Mouse (Mus musculus) right cerebral cortex, postnatal 10 days (tissue): Measurements from ENCODE around the gene Pabpn1.

Experiments
- DNase-seq, 2 experiments: peaks; one replicate each; pipeline ENCODE4 v3.0.0; 2021; ENCODE audit warnings: low spot score in 2 of 2

Pabpn1 gene

GRCm38 (mm10) chr14:54892200-54892599, at the start of gene Pabpn1:
Pabpn1 (plus strand) TSS chr14:54892500.
- DNase-seq = no peak

GRCm38 (mm10) chr14:54843461-54843860, 48.8 kb upstream of the Pabpn1 start:
- DNase-seq = no peak

GRCm38 (mm10) chr14:54855726-54856125, 36.6 kb upstream of the Pabpn1 start:
- no peak for DNase-seq

- DNase-seq = no peak
These were observed 35.6 kb upstream of the Pabpn1 start for GRCm38 (mm10) chr14:54856703-54857102.

GRCm38 (mm10) chr14:54857891-54858290, 34.4 kb upstream of the Pabpn1 start:
- no peak for DNase-seq

- peak; percentile 67 to 73 for DNase-seq
These were observed 31.8 kb upstream of the Pabpn1 start for GRCm38 (mm10) chr14:54860511-54860910.

GRCm38 (mm10) chr14:54863501-54864312, 28.6 kb upstream of the Pabpn1 start:
- peak; percentile 96 to 97 for DNase-seq

GRCm38 (mm10) chr14:54864313-54865036, 27.8 kb upstream of the Pabpn1 start:
- DNase-seq = no peak

- DNase-seq = no peak
These were observed 26.7 kb upstream of the Pabpn1 start for GRCm38 (mm10) chr14:54865626-54866025.

- no peak for DNase-seq
These were observed 26.0 kb upstream of the Pabpn1 start for GRCm38 (mm10) chr14:54866268-54866667.

- DNase-seq = no peak
These were observed 25.4 kb upstream of the Pabpn1 start for GRCm38 (mm10) chr14:54866936-54867335.

GRCm38 (mm10) chr14:54868026-54868425, 24.3 kb upstream of the Pabpn1 start:
- no peak for DNase-seq

- DNase-seq = no peak
These were observed 21.4 kb upstream of the Pabpn1 start, which contains the start of gene Homez for GRCm38 (mm10) chr14:54870861-54871260. Homez (minus strand) TSS chr14:54870961.

GRCm38 (mm10) chr14:54874165-54874564, 18.1 kb upstream of the Pabpn1 start:
- DNase-seq = peak in 1 of 2 experiments; percentile 26

- peak in 1 of 2 experiments; percentile 74 for DNase-seq
These were observed 16.3 kb upstream of the Pabpn1 start for GRCm38 (mm10) chr14:54875844-54876538.

GRCm38 (mm10) chr14:54876539-54877047, 15.7 kb upstream of the Pabpn1 start:
- DNase-seq = peak; percentile 94

GRCm38 (mm10) chr14:54877048-54877715, 15.1 kb upstream of the Pabpn1 start, which contains the start of gene Ppp1r3e:
Ppp1r3e (minus strand) TSS chr14:54877550.
- peak; percentile 75 to 79 for DNase-seq

- DNase-seq = peak; percentile 87 to 89
These were observed 8.9 kb upstream of the Pabpn1 start, which contains the start of the genes Bcl2l2 and Gm20521 for GRCm38 (mm10) chr14:54883154-54884021. Bcl2l2 (plus strand) TSS chr14:54883377. Gm20521 (plus strand) TSS chr14:54883441.

GRCm38 (mm10) chr14:54884022-54884712, 8.1 kb upstream of the Pabpn1 start:
- no peak for DNase-seq

GRCm38 (mm10) chr14:54885309-54885708, 7.0 kb upstream of the Pabpn1 start:
- no peak for DNase-seq
